Mouse (Mus musculus) small intestine, adult 2 months (tissue): ENCODE results near the gene Slc30a7.

ENCODE experiments used
- CTCF ChIP-seq: fragments of 200-500 bp; IDR thresholded peaks from 2 replicates; pipeline ENCODE4 v1.5.1; 2012; ENCODE audit warnings: low read depth, mild to moderate bottlenecking, control low read depth, inconsistent platforms, low read length, moderate library complexity, mixed read lengths; ENCODE audit not compliant: insufficient replicate concordance, insufficient read length; ENCODE audit errors: extremely low read depth
- POLR2A ChIP-seq: fragments of 200-500 bp; IDR thresholded peaks from 2 replicates; pipeline ENCODE4 v1.6.1; 2012; ENCODE audit warnings: low read depth, mild to moderate bottlenecking, control low read depth, inconsistent platforms, low read length, moderate library complexity

- TF ChIP-seq POLR2A (no peak), CTCF (no peak)
Measured at GRCm38 (mm10) chr3:115964071-115964470, 43.1 kb downstream of the Slc30a7 start.
